Mouse (Mus musculus) heart, postnatal 25 days (tissue): Measurements from ENCODE around the gene Hs1bp3. TPM values are rescaled to one million over a fixed set of nuclear protein-coding genes. Genes with fewer than 3 reads are reported as not detected.

Experiments used
- DNase-seq: peaks from one replicate; pipeline ENCODE4 v3.0.0; 2022; ENCODE audit warnings: low spot score
- intact Hi-C: fragments of 180-260 bp; cut with DNase I; formaldehyde crosslinking; loops from one replicate; pipeline ENCODE4 v1.15.1; 2025
- total RNA-seq, 2 experiments: library from RNA; stranded (reverse); gene quantifications; 2 replicates each; pipeline ENCODE4 v1.2.3; 2021

Hs1bp3 gene
- total RNA-seq, 2 experiments from 2014 or later: 11.9 to 14.1 TPM

DNA sequence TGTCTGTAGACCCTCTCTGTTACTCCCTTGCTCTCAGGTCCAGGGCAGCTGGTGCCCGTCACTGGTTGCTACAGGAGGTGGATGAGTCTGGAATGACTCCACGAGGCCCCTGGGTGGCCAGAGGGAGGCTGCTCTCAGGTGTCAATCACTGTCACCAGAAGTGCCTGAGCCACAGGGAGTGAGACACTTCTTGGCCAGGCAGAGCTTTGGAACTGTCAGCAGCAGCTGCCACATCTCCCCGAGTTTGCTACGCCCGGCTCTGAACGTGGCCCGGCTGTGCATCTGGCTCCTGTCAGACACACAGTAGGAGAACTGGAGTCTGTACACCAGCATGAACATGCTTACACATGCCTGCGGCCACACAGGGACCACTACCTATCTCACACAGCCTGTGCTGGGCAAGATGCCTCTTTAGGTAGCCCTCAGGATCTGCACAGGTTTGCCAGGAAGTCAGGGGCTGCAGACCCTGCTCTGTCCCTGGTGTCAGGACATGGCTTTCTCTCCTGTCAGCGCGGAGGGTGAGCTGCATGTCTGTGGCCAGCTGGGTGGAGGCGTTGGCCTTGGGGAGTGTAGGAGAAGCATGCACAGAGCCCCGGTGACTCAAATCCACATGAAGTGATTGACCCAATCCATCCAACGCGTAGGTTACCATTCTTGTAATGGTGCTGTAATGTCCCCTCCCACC is 18.4 kb downstream of the Hs1bp3 start:
- peak; percentile 58 for DNase-seq
- intact Hi-C loops: loop anchor here (5.0 kb wide), 1 partner anchor 41 kb away; no protein-coding TSS in a partner anchor

DNA sequence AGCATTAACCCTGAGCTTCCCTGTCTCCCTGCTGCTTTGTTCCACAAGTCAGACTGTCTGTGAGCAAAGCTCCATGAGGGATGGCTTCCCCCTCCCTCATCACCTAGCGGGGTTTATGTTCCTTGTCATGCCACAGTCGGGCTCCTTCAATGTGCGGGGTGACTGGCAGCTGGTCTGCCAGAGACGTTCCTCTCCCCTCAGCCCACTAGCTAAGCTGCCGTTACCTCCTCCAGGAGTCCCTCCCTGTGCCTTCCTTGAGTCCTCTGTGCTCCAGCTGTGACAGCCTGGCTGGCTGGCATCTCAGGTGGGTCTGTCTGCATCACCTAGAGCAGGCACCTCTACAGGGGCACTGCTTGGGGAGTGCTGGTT is 18.9 kb downstream of the Hs1bp3 start:
- intact Hi-C loops: loop anchor here (5.0 kb wide), 1 partner anchor 40 kb away; no protein-coding TSS in a partner anchor
- no peak for DNase-seq

- intact Hi-C loops: loop anchor here (5.0 kb wide), 1 partner anchor 39 kb away; no protein-coding TSS in a partner anchor
These were observed 20.4 kb downstream of the Hs1bp3 start for GRCm38 (mm10) chr12:8333617-8334016.

GRCm38 (mm10) chr12:8334261-8334660 is 21.0 kb downstream of the Hs1bp3 start:
- intact Hi-C loops: loop anchor here (5.0 kb wide), 1 partner anchor 38 kb away; no protein-coding TSS in a partner anchor
- DNase-seq: peak; percentile 53

More at GRCm38 (mm10) chr12:8333617-8334016, 20.4 kb downstream of the Hs1bp3 start:
- no peak for DNase-seq

DNA sequence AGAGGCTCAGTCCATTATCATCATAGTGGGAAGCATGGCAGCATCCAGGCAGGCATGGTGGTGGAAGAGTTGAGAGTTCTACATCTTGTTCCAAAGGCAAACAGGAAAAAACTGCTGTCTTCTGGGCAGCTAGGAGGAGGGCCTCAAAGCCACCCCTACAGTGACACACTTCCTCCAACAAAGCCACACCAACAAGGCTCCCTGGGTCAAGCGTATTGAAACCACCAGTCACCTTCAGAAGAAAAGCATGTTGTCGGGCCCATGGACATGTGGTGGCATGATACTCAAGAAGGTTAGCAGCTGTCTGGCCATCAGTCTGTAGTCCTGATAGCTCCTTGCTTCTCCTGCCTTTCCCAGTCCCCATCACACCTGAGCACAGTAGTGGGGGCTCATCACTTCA is 22.3 kb downstream of the Hs1bp3 start:
- DNase-seq: no peak
- intact Hi-C loops: no loop called here

GRCm38 (mm10) chr12:8336601-8337285 is 23.5 kb downstream of the Hs1bp3 start:
- DNase-seq: no peak
- intact Hi-C loops: no loop called here

DNA sequence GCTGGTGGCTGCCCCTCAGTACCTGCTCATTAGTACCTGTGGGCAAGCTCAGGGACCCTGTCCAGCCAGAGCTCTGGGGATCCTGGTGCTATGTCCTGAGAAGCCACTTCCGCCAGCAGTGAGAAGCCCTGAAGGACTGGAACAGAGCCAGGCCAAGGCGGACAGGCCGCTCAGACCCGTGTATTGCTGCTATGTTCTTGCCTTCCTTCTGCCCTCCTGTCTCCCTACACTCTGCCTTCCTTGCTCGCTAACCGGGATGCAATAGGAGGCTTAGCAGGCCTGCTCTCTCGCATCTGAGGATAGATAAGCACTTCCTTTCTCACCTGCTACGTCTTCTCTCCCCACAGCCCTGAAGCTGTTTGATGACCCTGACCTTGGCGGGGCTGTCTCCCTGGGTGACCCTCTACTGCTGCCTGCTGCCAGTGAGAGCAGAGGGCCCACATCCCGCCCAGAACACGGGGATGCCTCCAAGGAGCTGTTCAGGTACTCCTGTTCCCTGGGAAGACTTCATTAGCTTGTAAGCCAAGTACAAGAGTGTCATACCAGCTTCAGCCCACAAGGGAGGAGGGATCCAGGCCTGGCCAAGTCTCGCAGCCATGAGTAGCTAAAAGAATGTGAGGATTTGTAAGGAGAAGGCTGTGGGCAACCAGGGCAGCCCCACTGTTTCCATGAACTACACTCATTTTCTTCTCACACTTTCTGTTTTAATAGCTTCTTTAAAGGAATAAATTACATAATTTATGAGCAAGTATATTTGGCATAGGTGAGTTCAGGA is 24.2 kb downstream of the Hs1bp3 start:
- intact Hi-C loops: no loop called here
- no peak for DNase-seq

DNA sequence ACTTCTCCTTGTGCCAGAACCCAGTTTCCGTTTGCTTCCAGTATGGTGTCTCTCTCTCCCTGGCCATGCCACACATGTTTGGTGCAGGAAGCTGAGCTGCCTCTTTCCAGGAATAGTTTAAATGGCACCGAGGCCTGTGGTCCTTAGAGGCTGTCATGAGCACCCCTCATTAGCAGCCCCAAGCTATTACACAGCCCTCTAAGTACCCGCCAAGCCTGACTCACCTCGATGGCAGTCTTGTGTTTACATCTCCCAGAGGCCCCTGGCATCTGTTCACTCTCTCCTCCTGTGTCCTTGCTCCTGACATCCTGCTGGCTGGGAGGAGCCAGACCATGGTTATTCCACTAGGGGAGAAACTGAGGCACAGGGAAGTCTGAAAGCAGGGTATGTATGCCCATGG is 25.3 kb downstream of the Hs1bp3 start:
- no peak for DNase-seq
- intact Hi-C loops: no loop called here

- intact Hi-C loops: no loop called here
- DNase-seq: no peak
These were observed 25.7 kb downstream of the Hs1bp3 start for GRCm38 (mm10) chr12:8338918-8339317.

- DNase-seq: no peak
- intact Hi-C loops: loop anchor here (5.0 kb wide), 1 partner anchor 103 kb away; no protein-coding TSS in a partner anchor
These were observed 26.5 kb downstream of the Hs1bp3 start for GRCm38 (mm10) chr12:8339591-8340319.

DNA sequence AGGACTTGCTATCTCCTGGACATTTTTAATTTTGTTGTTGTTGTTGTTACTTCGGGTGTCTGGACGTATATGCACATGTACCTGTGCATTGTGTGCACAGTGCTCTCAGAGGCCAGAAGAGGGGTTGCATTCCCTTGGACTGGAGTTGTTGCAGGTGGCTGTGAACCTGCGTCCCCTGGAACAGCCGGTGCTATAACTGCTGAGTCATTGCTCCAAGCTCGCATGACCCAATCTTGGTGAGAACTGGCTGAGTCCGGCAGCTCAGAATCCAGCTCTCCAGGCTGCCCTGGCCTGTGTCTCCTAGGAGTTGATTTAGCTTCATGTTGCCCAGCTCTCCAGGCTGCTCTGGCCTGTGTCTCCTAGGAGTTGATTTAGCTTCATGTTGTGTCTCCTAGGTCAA is 27.8 kb downstream of the Hs1bp3 start:
- intact Hi-C loops: loop anchor here (5.0 kb wide), 1 partner anchor 101 kb away; no protein-coding TSS in a partner anchor
- no peak for DNase-seq

- no peak for DNase-seq
- intact Hi-C loops: loop anchor here (5.0 kb wide), 1 partner anchor 99 kb away; no protein-coding TSS in a partner anchor
These were observed 30.1 kb downstream of the Hs1bp3 start for GRCm38 (mm10) chr12:8343381-8343780.

- intact Hi-C loops: loop anchor here (5.0 kb wide), 1 partner anchor 97 kb away; no protein-coding TSS in a partner anchor
- DNase-seq: peak; percentile 75
These were observed 31.7 kb downstream of the Hs1bp3 start for GRCm38 (mm10) chr12:8344897-8345296.

GRCm38 (mm10) chr12:8345539-8345938 is 32.3 kb downstream of the Hs1bp3 start:
- intact Hi-C loops: no loop called here
- no peak for DNase-seq

DNA sequence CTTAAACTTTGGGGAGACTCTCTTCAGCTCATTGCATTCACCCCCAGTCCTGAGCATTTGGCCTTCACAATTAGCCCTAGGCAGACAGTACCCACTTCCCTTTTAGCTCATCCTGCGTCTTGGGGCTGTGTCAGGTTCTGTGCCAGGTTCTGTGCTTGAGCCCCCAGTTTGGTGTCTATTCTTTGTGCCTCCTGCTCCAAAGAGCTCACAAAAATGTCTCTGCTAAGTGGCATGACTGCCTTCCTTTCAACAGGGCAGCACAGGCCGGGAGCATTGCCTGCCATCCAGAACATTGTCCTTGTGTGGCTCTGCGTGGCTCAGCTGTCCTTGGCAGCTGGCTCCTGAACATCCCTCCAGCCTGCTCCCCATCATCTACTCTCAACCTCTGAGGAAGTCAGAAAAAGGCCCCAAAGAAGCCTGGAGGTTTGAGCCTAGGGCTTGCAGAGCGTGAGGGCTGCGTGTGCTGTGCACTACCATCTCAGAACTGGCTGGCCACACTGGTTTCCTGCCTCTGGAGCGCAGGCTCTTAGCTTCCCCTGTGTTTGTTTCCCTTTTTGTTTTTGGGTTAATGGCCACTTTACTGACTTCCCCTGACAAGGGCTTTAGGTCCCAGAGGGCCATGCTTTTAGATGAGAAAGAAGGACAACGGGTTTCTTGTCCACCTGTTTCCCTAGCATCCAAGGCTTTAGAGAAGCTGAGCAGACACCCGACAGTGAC is 34.7 kb downstream of the Hs1bp3 start:
- intact Hi-C loops: no loop called here
- no peak for DNase-seq

- no peak for DNase-seq
- intact Hi-C loops: no loop called here
These were observed 35.7 kb downstream of the Hs1bp3 start for GRCm38 (mm10) chr12:8348733-8349513.

GRCm38 (mm10) chr12:8351025-8351903 is 38.0 kb downstream of the Hs1bp3 start:
- intact Hi-C loops: no loop called here

More at GRCm38 (mm10) chr12:8351025-8351903, 38.0 kb downstream of the Hs1bp3 start:
- DNase-seq: peak; percentile 63
